Mouse (Mus musculus): ENCODE data around the gene Fam19a5.

Fam19a5 gene

GRCm38 (mm10) chr15:87736345-87736744 lies 192.2 kb downstream of the Fam19a5 start:
- no peak for DNase-seq (ENCODE audit: low spot score)

DNA sequence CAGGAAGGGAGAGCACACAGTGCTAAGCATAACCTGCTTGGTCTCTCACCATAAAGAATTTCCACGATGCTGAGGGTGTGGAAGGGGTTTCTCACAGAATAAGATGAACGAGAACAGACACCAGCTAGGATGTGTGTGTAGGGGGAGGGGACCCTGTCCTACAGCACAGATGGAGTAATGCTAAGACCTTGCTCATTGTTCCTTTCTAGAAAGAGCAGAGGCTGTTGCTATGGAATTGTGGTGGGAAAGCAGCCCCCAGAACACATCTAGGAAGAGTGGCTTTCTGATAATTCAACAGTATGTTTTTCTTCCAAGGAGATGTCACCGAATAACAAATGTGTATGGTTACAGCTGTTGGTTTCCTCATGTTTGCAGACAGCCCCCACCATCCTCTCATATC lies 211.4 kb downstream of the Fam19a5 start:
- DNase-seq (ENCODE audit: low spot score): no peak

DNA sequence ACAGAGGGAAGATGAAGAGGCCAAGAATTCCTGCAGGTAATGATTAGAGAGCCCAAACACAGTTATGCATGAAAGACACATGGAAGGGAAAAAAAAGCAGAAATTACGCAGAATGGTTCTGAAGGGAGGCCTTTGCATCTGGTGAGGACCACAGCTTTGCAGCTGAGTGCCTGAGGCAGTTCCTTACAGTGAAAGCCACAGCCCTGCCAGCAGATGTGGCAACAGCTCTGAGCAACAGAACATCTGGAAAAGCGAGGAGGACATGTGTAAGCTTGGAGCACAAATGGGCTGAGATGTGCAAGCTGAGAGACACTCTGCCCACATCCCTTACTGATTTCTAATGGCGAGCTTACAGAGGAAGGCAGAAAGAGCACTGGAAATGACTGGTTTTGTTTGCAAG lies 221.8 kb downstream of the Fam19a5 start:
- DNase-seq (ENCODE audit: low spot score): no peak

DNA sequence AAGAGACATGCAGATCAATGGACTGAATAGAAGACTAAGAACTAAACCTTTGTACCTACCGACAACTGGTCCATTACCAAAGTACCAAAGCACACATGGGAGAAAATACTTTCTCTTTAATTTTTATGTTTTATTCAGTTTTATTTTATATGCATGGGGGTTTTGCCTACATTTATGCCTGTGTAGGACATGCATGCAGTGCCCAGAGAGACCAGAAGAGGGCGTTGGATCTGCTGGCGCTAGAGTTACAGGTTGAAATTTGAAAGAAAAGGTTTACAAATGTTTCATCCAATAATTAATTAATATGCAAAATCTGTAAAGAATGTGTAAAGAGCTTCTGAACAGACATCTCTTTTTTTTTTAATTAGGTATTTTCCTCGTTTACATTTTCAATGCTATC lies 229.9 kb downstream of the Fam19a5 start:
- DNase-seq (ENCODE audit: low spot score): no peak

GRCm38 (mm10) chr15:87783331-87783730 lies 239.2 kb downstream of the Fam19a5 start:
- DNase-seq (ENCODE audit: low spot score): no peak

DNA sequence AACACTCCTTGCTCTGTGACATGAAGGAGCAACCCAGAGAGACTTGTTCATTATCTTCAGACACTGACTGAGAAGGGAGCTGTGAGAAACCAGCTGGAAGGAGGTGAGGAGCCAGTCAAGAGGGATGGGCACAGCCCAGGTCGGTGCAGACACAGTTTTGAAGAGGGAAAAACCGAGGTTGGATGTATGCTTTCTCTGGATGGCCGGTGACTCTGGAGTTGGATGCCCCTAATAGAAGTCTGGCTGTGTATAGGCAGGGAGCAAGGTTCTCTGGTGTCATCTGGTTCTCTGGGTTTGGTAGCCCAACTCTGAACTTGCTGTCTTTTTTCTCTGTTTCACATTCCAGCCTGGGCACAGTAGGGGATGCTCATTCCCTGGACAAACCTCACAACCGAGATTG lies 245.6 kb downstream of the Fam19a5 start:
- DNase-seq (ENCODE audit: low spot score): no peak

DNA sequence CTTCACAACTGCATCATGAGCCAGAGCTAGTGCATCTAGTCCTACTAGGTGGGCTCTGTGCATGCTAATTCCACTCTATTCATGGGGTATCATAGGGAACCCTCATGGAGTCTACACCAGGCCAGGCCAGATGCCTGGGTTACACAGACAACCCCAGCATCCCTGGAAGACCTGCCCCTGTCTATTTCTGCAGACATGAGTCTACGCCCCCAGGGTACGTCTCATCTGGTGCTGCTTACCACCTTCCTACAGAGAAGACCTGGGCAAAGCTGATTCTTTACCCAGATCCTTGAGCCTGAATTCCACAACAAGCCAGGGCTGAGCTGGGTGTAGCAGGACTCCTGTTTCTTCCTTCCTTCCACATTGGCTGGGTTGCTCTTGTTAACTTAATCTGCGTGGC lies 249.6 kb downstream of the Fam19a5 start:
- DNase-seq (ENCODE audit: low spot score): no peak

- no peak for DNase-seq (ENCODE audit: low spot score)
Observed at GRCm38 (mm10) chr15:87796571-87796970, 252.5 kb downstream of the Fam19a5 start.

Measured in urinary bladder, postnatal 10 days (tissue).